Mouse (Mus musculus) cerebellum, adult 2 months (tissue): ENCODE measurements around the gene Ankrd54. TPM values are rescaled to one million over a fixed set of nuclear protein-coding genes. Genes with fewer than 3 reads are reported as not detected.
"Not testable (repeated sequence)": the region's sequence is repeated elsewhere in the genome, so short reads cannot be mapped to it uniquely, and the experiment has no call there.

Experiments used
- DNase-seq, 2 experiments: peaks; one replicate each; pipeline ENCODE4 v3.0.0; 2021
- H3K27ac ChIP-seq: fragments of 200-500 bp; 2 replicates; pipeline ENCODE4 v1.5.1; 2012; ENCODE audit warnings: low read length, control low read depth, inconsistent platforms; ENCODE audit not compliant: insufficient read depth
- H3K27me3 ChIP-seq: fragments of 200-500 bp; 2 replicates; pipeline ENCODE4 v1.6.1; 2012; ENCODE audit warnings: inconsistent platforms, mild to moderate bottlenecking, low read length, moderate library complexity; ENCODE audit not compliant: control insufficient read depth, insufficient read depth
- H3K4me1 ChIP-seq: fragments of 200-500 bp; 2 replicates; pipeline ENCODE4 v1.6.1; 2011; ENCODE audit warnings: low read length; ENCODE audit not compliant: control insufficient read depth, insufficient read depth
- H3K4me3 ChIP-seq: fragments of 200-500 bp; replicated peaks from 2 replicates; pipeline ENCODE3; 2011; ENCODE audit warnings: mild to moderate bottlenecking, low read depth, low read length, control low read depth; ENCODE audit not compliant: insufficient read depth
- CTCF ChIP-seq: fragments of 200-500 bp; IDR thresholded peaks from 2 replicates; pipeline ENCODE4 v1.5.1; 2011; ENCODE audit warnings: low read depth, mild to moderate bottlenecking, control low read depth, low read length, moderate library complexity, borderline replicate concordance; ENCODE audit not compliant: insufficient read depth
- POLR2A ChIP-seq: fragments of 200-500 bp; IDR thresholded peaks from 2 replicates; pipeline ENCODE4 v1.6.1; 2011; ENCODE audit warnings: low read length, control low read depth, borderline replicate concordance; ENCODE audit not compliant: insufficient read depth
- WGBS: fragments of 180-500 bp; shearing (Covaris S2); methylation state at CpG from one replicate; pipeline ENCODE4 v1.1.7; 2018; 5-methylcytosine and 5-hydroxymethylcytosine counted together
- polyA plus RNA-seq: library from polyadenylated mRNA; depleted of rRNA; stranded (reverse); fragments of >200 nt; gene quantifications from 2 replicates; pipeline ENCODE4 v1.2.3, GENCODE M21; 2012

Gene Ankrd54
- polyA plus RNA-seq, 1 experiment = 42.8 TPM

DNA sequence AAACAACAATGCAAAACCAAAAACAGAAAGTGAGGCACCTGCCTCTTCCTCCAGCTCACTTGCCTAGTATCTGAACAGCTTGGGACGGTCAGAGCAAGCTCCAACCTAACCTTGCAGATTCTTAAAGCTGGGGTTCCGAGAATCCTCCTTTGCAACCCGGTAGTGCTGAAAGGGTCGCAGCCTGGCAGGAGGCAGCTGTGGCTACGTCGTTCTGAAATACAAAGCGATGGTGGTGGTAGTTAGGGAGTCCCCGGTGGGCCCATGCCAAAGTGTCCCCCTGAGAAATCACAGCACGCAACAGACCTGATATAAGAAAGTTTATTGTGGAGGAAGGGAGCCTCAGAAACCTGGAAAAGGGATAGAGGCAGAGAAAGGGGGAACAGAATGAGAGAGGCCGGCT is 24.4 kb downstream of the Ankrd54 start:
- no peak for TF ChIP-seq CTCF
- no peak for TF ChIP-seq POLR2A
- WGBS = 76% methylated on average over 10 of the region's 10 CpGs
- Histone ChIP-seq H3K4me1 (peaks cover 10% of the 10 kb centered on the region), H3K27ac (no peak overlapping the region), H3K27me3 (no peaks in the 10 kb centered on the region), H3K4me3 (no peak overlapping the region)
- DNase-seq = no peak

DNA sequence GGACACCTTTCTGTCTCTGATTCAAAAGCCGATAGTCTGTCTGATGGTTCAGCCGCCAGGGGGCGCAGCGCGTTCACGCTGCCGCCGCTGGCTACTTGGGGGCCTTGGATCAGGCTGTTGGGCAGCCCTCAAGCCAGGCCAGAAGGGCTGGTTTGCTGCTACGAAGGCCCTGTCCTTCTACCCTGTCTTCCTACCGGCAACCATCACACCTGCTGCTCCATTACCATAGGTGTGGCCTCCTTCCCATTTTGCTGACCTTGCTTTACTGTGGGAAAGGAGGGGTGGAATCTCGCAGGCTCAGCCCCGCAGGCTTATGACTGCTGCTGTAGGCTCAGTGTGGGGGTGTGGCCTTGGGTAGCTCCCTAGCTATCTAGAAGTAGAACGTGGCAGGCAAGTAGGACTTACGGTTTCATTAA is 24.8 kb downstream of the Ankrd54 start:
- H3K4me1 ChIP-seq = peaks cover 10% of the 10 kb centered on the region
- peak; percentile 72 to 82 for DNase-seq
- no peaks in the 10 kb centered on the region for H3K27me3 ChIP-seq
- WGBS = 9% methylated on average over 14 of the region's 14 CpGs
- H3K27ac ChIP-seq = no peak overlapping the region
- H3K4me3 ChIP-seq = no peak overlapping the region
- TF ChIP-seq POLR2A = no peak
- peak; percentile 80 for TF ChIP-seq CTCF

DNA sequence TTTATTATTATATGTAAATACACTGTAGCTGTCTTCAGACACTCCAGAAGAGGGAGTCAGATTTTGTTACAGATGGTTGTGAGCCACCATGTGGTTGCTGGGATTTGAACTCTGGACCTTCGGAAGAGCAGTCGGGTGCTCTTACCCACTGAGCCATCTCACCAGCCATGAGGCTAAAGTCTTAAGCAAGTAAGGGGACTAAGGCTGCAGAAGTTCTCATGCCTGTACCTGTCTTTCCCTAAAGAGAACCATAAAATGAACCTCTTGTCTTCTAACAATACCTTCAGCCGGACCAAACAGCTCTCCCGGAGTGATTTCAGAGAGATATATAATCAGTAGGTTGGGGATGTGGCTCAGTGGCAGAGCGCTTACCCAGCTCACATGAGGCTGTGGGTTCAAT is 30.8 kb downstream of the Ankrd54 start:
- 83% methylated on average over 5 of the region's 5 CpGs for WGBS
- not testable (repeated sequence) for H3K4me1 ChIP-seq, DNase-seq, H3K27ac ChIP-seq, H3K4me3 ChIP-seq, H3K27me3 ChIP-seq

DNA sequence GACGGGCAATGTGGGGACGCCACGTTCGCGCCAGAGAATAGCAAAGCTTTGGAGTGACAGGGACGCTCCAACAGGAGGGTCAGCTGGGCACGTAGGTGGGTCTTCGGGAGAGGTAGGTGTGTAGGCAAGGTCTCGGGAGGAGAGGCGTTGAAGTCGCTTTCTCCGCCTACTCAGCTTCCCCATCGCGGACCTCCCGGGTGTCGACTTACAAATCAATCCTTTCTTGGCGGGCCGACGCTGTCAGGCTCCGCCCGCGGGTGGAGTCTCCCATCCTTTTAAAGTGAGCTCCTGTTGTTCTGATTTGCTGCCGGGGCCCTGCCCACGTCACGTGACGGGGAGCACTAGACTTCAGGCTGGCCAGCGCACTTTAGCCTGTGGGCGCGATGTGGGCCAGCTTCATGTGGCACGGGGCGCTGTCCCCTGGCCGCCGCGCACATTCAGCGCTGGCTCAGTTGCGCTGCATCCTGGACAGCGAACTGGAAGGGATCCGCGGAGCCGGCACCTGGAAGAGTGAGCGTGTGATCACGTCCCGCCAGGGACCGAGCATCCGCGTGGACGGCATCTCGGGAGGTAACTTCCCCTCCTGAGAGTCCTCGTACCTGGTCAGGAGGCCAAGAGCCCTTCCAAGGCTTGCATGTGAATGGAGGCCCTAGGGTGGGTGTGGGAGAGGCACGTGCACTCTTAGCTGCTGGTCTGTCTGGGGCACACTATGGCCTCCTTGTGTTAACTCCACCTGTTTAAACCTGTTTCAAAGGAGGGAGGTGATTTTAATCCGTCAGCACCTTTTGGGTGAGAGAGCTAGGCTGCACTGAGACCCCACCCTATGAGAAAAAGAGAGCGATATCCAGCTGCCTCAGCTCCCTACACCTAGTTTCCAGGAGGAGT is 31.9 kb downstream of the Ankrd54 start:
- peaks cover 6% of the 10 kb centered on the region for H3K4me1 ChIP-seq
- TF ChIP-seq CTCF = no peak
- TF ChIP-seq POLR2A = peak; percentile 71
- DNase-seq = peak; percentile 89 to 94
- H3K27me3 ChIP-seq = no peaks in the 10 kb centered on the region
- WGBS = 2% methylated on average over 52 of the region's 52 CpGs
- H3K4me3 ChIP-seq = peak overlapping the region; percentile 74
- no peak overlapping the region for H3K27ac ChIP-seq

DNA sequence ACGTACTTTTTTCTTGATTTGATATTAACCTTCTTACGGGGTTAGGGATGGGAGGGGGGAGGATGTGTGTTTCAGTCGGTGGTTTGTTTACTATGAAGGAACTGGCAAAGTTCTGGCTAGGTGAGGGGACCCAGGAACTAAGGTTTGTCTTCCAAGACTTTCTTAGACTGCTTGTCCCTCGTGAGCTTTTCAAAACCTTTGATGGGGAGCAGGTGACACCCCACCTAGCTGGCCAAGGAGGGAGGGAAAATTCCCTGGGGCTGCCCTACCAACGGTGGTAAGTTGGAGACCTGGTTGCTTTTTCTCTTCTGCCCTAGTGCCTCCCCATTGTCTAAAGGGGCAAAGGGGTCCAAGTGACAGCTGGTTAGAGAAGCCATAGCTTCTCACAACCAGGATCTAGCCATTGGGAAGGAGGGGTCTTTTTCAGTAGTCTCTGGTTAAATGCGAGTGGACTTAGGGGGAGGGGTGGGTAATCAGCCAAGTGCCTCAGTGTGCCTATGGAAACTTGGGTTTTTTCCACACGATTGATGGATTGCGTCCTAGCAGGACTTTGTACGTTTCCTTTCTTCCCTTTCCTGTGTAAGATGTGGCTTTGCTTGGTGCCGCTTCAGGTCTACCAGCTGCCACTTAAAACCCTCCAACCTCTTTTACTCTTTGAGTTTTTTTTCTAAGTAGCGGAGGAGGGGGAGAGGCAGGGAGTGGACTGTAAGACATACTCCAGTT is 33.0 kb downstream of the Ankrd54 start:
- WGBS = 1% methylated on average over 11 of the region's 11 CpGs
- peak overlapping the region; percentile 64; the same call in 1 of the 2 replicates for H3K27ac ChIP-seq

DNA sequence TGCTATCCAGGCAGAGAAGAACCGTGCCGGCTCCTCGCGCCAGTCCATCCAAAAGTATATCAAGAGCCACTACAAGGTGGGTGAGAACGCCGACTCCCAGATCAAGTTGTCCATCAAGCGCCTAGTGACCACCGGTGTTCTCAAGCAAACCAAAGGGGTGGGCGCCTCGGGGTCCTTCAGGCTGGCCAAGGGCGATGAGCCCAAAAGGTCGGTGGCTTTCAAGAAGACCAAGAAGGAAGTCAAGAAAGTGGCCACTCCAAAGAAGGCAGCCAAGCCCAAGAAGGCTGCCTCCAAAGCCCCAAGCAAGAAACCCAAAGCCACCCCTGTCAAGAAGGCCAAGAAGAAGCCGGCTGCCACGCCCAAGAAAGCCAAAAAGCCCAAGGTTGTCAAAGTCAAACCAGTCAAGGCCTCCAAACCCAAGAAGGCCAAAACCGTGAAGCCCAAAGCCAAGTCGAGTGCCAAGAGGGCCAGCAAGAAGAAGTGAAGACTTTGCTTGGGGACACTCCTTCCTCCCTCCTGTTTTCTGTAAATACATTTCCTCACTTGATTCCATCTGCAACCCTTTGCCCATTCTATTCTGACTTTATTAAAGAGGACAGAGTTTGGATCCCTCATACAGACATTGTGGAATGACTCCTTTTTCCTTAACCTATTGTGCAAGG is 33.7 kb downstream of the Ankrd54 start:
- 3% methylated on average over 16 of the region's 16 CpGs for WGBS
- peaks cover 6% of the 10 kb centered on the region for H3K4me1 ChIP-seq
- H3K27me3 ChIP-seq = no peaks in the 10 kb centered on the region
- H3K27ac ChIP-seq = peak overlapping the region; percentile 98
- H3K4me3 ChIP-seq = peak overlapping the region; percentile 70
- DNase-seq = no peak
- TF ChIP-seq CTCF (no peak), POLR2A (no peak)

More for the DNA sequence above, 33.0 kb downstream of the Ankrd54 start:
- no peaks in the 10 kb centered on the region for H3K27me3 ChIP-seq
- no peak for DNase-seq
- H3K4me1 ChIP-seq = peaks cover 6% of the 10 kb centered on the region
- no peak for TF ChIP-seq CTCF
- no peak for TF ChIP-seq POLR2A
- peak overlapping the region; percentile 70 for H3K4me3 ChIP-seq

DNA sequence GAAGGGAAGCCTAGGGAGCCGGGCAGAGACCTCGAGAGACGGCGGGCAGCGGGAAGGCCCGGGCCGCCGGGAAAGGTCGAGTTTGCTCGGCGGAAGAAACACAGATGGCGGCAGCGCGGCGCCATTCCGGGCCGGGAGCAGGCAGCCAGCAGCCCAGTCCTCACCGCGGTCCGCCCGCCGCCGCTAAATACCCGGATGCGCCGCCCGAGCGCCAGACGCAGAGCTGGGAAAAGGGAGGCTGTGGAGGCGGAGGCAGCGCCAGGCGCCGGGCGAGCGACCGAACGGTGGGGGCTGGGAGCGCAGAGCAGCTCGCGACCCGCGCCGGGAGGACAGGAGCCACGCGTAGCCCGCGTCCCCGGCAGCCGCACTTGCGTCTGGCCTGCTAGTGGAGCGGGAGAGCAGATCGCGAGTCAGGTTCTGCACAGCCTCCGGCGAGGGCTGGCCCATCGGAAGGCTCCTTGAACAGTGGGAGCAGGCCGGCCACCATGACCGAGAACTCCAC is 34.4 kb downstream of the Ankrd54 start, which contains the start of gene H1f0:
H1f0 (plus strand) TSS at position 214 of the 502 bp plus-strand sequence.
- H3K27ac ChIP-seq = peak within 1 kb of the TSS; percentile 98
- peaks cover 6% of the 10 kb centered on the region for H3K4me1 ChIP-seq
- H3K4me3 ChIP-seq = peak within 1 kb of the TSS; percentile 70
- TF ChIP-seq CTCF (no peak), POLR2A (peak; percentile 82)
- no peaks in the 10 kb centered on the region for H3K27me3 ChIP-seq
- DNase-seq = peak; percentile 96 to 97
- WGBS = under 1% methylated on average over 57 of the region's 58 CpGs
